ENCODE assay signal across 8 mouse cellular contexts in the genomic region with DNA sequence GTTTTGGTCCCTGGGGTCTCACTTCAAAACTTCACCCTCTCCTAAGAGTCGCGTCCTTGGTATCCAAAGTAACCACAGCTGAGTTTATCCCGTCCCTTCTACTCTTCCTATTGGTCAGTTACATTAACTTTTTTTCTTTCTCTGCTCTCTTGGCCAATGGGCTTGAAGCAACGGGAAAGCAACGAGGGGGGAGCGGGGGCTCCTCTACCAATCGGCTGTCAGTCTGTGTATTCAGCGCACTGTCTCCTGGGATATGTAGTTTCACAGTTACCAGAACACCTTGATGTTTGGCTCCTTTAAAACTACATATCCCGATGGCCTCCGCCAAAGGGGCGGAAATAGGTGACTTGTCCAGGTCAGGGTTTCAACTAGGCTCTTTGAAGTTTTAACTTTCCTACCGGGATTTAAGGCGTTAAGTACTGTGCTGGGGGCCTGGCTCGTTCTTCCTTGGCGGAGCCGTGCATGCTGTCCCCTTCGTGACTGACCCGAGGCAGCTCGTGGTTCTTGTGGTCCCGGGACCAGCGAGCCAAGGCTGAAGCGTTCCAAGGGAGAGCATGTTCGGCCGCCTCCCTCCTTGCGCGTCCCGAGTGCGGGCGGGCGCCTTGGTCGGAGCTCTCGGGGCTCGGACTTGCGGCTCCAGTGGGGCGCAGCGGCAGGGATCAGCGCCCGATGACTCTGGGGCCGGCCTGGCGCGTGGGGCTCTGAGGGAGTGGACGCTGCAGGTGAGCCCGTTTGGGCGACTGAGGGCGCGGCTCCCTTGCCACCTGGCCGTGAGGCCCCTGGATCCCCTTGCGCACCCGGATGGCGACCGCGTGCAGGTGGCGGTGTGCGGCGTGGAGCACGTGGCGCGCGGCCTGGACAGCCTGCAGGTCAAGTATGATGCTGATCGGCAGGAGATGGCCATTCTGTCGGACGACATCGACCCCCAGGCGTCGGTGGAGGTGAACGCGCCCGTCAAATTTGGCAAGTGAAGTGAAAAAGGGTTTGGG. TPM values are rescaled to one million over a fixed set of nuclear protein-coding genes. Genes with fewer than 3 reads are reported as not detected.
DNase-seq lines count a peak whose midpoint lies in the region; ATAC-seq and TF ChIP-seq lines count a peak whose summit lies in the region.

A gene (minus strand): TSS at position 64 of the 989 bp plus-strand sequence.
A gene (plus strand): TSS at position 345 of the 989 bp plus-strand sequence.

- no peak for TF ChIP-seq POLR2A in olfactory bulb, adult 2 months (IDR thresholded peaks at IDR 0.05; ENCODE audit: insufficient read depth, low read depth, low read length)
- no peak for TF ChIP-seq POLR2A in thymus, adult 2 months (IDR thresholded peaks at IDR 0.05; ENCODE audit: control insufficient read depth, extremely low read depth, insufficient read depth, low read length, poor library complexity)

- H3K9me3 ChIP-seq in G1E (replicated peaks): no peaks in the 10 kb centered on the region
- no peaks in the 10 kb centered on the region for H3K9me3 ChIP-seq in forebrain, embryonic 16.5 days (ENCODE audit: control insufficient read depth, low read length)
- no peaks in the 10 kb centered on the region for H3K9me3 ChIP-seq in lung, embryonic 14.5 days (ENCODE audit: low read depth, low read length)

- H3K4me3 ChIP-seq in G1E (ENCODE audit: low read depth, low read length): peak within 1 kb of the TSS; percentile 98
- peak within 1 kb of the TSS; percentile 93 for H3K4me3 ChIP-seq in forebrain, embryonic 16.5 days (replicated peaks; ENCODE audit: low read length)
- peak within 1 kb of the TSS; percentile 84 for H3K4me3 ChIP-seq in layer of hippocampus, adult 2 months
- peak within 1 kb of the TSS; percentile 78 for H3K4me3 ChIP-seq in lung, embryonic 14.5 days (ENCODE audit: low read depth, low read length)
- peak within 1 kb of the TSS; percentile 87 for H3K4me3 ChIP-seq in olfactory bulb, adult 2 months (ENCODE audit: insufficient read depth, low read depth, low read length)
- H3K4me3 ChIP-seq in thymus, adult 2 months (ENCODE audit: control insufficient read depth, insufficient read depth, low read length): peak within 1 kb of the TSS; percentile 86

- peak within 1 kb of the TSS; percentile 100 for H3K4me2 ChIP-seq in forebrain, embryonic 16.5 days (ENCODE audit: low read length)
- H3K4me2 ChIP-seq in lung, embryonic 14.5 days: peak within 1 kb of the TSS; percentile 97

- ATAC-seq in G1E (ENCODE audit: extremely low read depth, insufficient number of reproducible peaks, low FRiP score, poor library complexity, severe bottlenecking): peak; percentile 99
- peak; percentile 100 for ATAC-seq in forebrain, embryonic 16.5 days
- peak; percentile 100 for ATAC-seq in lung, embryonic 14.5 days (ENCODE audit: insufficient read depth)

- TF ChIP-seq CTCF in G1E (IDR thresholded peaks at IDR 0.05; ENCODE audit: low read depth, low read length): no peak
- TF ChIP-seq CTCF in layer of hippocampus, adult 2 months (conservative IDR thresholded peaks at IDR 0.05): peak; percentile 33; the same call in 1 of the 2 replicates
- no peak for TF ChIP-seq CTCF in lung, embryonic 14.5 days (IDR thresholded peaks at IDR 0.05; ENCODE audit: low read depth)
- TF ChIP-seq CTCF in olfactory bulb, adult 2 months (IDR thresholded peaks at IDR 0.05; ENCODE audit: insufficient read depth, low read depth, low read length): no peak
- TF ChIP-seq CTCF in thymus, adult 2 months (IDR thresholded peaks at IDR 0.05; ENCODE audit: borderline replicate concordance, control insufficient read depth, extremely low read depth, insufficient read depth, low read length, poor library complexity): no peak

- H3K36me3 ChIP-seq in G1E (replicated peaks): peaks cover 10% of the 10 kb centered on the region
- no peaks in the 10 kb centered on the region for H3K36me3 ChIP-seq in forebrain, embryonic 16.5 days (ENCODE audit: control insufficient read depth, insufficient read depth)
- H3K36me3 ChIP-seq in lung, embryonic 14.5 days (ENCODE audit: insufficient read depth): no peaks in the 10 kb centered on the region
- H3K36me3 ChIP-seq in thymus, adult 2 months (ENCODE audit: control insufficient read depth, insufficient read depth, low read length): no peaks in the 10 kb centered on the region

- intact Hi-C loops in heart, postnatal 36 days (cut with DNase I): loop anchor here (10.0 kb wide), 1 partner anchor 540 kb away; a partner anchor contains a TSS

- WGBS in forebrain, embryonic 16.5 days: under 1% methylated on average over 67 of the region's 68 CpGs
- under 1% methylated on average over 64 of the region's 68 CpGs for WGBS in lung, embryonic 14.5 days
- under 1% methylated on average over 68 of the region's 68 CpGs for WGBS in olfactory bulb, adult 2 months
- WGBS in thymus, adult 2 months: under 1% methylated on average over 68 of the region's 68 CpGs

- peak within 1 kb of the TSS; percentile 75 for H3K9ac ChIP-seq in forebrain, embryonic 16.5 days (replicated peaks; ENCODE audit: low read depth, low read length)
- H3K9ac ChIP-seq in lung, embryonic 14.5 days: peak within 1 kb of the TSS; percentile 77

- H3K27me3 ChIP-seq in G1E (ENCODE audit: insufficient read depth, low read length): 0 out of 2 replicates have a peak, but pooled peaks cover 4% of the 10 kb centered on the region
- H3K27me3 ChIP-seq in forebrain, embryonic 16.5 days (replicated peaks; ENCODE audit: control insufficient read depth, insufficient read depth, low read length): no peaks in the 10 kb centered on the region
- H3K27me3 ChIP-seq in lung, embryonic 14.5 days (ENCODE audit: insufficient read depth, low read length): no peaks in the 10 kb centered on the region
- H3K27me3 ChIP-seq in thymus, adult 2 months (ENCODE audit: control insufficient read depth, insufficient read depth, low read length): no peaks in the 10 kb centered on the region

- no peak within 1 kb of the TSS for H3K27ac ChIP-seq in forebrain, embryonic 16.5 days (ENCODE audit: low read length)
- peak within 1 kb of the TSS; percentile 54 for H3K27ac ChIP-seq in layer of hippocampus, adult 2 months
- peak within 1 kb of the TSS; percentile 46; the same call in 1 of the 2 replicates for H3K27ac ChIP-seq in lung, embryonic 14.5 days (ENCODE audit: low read depth)
- no peak within 1 kb of the TSS for H3K27ac ChIP-seq in olfactory bulb, adult 2 months (ENCODE audit: insufficient read depth, low read depth, low read length)
- no peak within 1 kb of the TSS for H3K27ac ChIP-seq in thymus, adult 2 months (ENCODE audit: control insufficient read depth, insufficient read depth, low read length)

- peaks cover 34% of the 10 kb centered on the region for H3K4me1 ChIP-seq in G1E (ENCODE audit: insufficient read depth, low read depth, low read length)
- H3K4me1 ChIP-seq in forebrain, embryonic 16.5 days (replicated peaks; ENCODE audit: control insufficient read depth, insufficient read depth, low read length): peaks cover 15% of the 10 kb centered on the region
- 0 out of 2 replicates have a peak, but pooled peaks cover 5% of the 10 kb centered on the region for H3K4me1 ChIP-seq in lung, embryonic 14.5 days (ENCODE audit: insufficient read depth)
- H3K4me1 ChIP-seq in olfactory bulb, adult 2 months (ENCODE audit: control insufficient read depth, insufficient read depth, low read length): 0 out of 2 replicates have a peak, but pooled peaks cover 3% of the 10 kb centered on the region
- peaks cover 3% of the 10 kb centered on the region for H3K4me1 ChIP-seq in thymus, adult 2 months (replicated peaks; ENCODE audit: control insufficient read depth, insufficient read depth, low read length)

- DNase-seq in G1E (ENCODE audit: low spot score): peak; percentile 88
- peak; percentile 90 to 99 for DNase-seq in cerebellum, adult 18-20 months
- peak; percentile 80 to 86 for DNase-seq in heart, postnatal 36 days
- DNase-seq in layer of hippocampus, adult 2 months (ENCODE audit: low spot score in 2 of 2): peak; percentile 89 to 97
- peak; percentile 97 for DNase-seq in lung, embryonic 14.5 days
- peak; percentile 93 for DNase-seq in thymus, adult 2 months

RNA-seq across cellular contexts. Expression of the first gene that starts in this region (rescaled TPM):
- total RNA-seq in G1E (2014; fragmentation: Nextera tagmentation): not detected in 2 replicates
- total RNA-seq in G1E (2017): 0.22 TPM in 1 of 2 replicates, not detected in the other
- not detected in 2 replicates for polyA plus RNA-seq in G1E (2012)
- 0.23 and 0.36 TPM in 2 replicates for polyA plus RNA-seq in forebrain, embryonic 16.5 days (2015; fragmentation: Nextera tagmentation; extraction: Ambion mirVana)
- total RNA-seq in heart, postnatal 36 days (2021): 1 to 10 TPM; 2.1 to 3.4 TPM
- under 1 TPM; 0.20 to 0.28 TPM for total RNA-seq in layer of hippocampus, adult 2 months (2021)
- 0.09 and 0.18 TPM in 2 replicates for polyA plus RNA-seq in lung, embryonic 14.5 days (2014; fragmentation: Nextera tagmentation; extraction: Ambion mirVana)
- not detected in 2 replicates for polyA plus RNA-seq in olfactory bulb, adult 2 months (2012; ENCODE audit: insufficient read depth, insufficient read length, low replicate concordance, missing spikeins)
- 0.05 TPM in 1 of 2 replicates, not detected in the other for polyA plus RNA-seq in thymus, adult 2 months (2012; rRNA removed)

RNA-seq across cellular contexts. Expression of the second gene that starts in this region (rescaled TPM):
- total RNA-seq in G1E (2014; fragmentation: Nextera tagmentation) (11.1 and 14.2 TPM in 2 replicates), G1E (2017) (8.1 and 9.5 TPM in 2 replicates)
- 2.3 and 2.8 TPM in 2 replicates for polyA plus RNA-seq in G1E (2012)
- 9.0 and 12.5 TPM in 2 replicates for polyA plus RNA-seq in forebrain, embryonic 16.5 days (2015; fragmentation: Nextera tagmentation; extraction: Ambion mirVana)
- 10 to 100 TPM; 18.9 to 19.0 TPM for total RNA-seq in heart, postnatal 36 days (2021)
- 10 to 100 TPM; 12.1 to 13.2 TPM for total RNA-seq in layer of hippocampus, adult 2 months (2021)
- polyA plus RNA-seq in lung, embryonic 14.5 days (2014; fragmentation: Nextera tagmentation; extraction: Ambion mirVana): 5.7 and 5.9 TPM in 2 replicates
- not detected in 2 replicates for polyA plus RNA-seq in olfactory bulb, adult 2 months (2012; ENCODE audit: insufficient read depth, insufficient read length, low replicate concordance, missing spikeins)
- polyA plus RNA-seq in thymus, adult 2 months (2012; rRNA removed): 1.7 and 1.8 TPM in 2 replicates

Comparison
In these comparisons a context has a peak if more than half of its experiments do, and no peak if none do; other contexts are left out.
1. H3K27ac ChIP-seq: peak in layer of hippocampus, adult 2 months (single experiment) and lung, embryonic 14.5 days (single experiment); none in forebrain, embryonic 16.5 days (single experiment), olfactory bulb, adult 2 months (single experiment) and thymus, adult 2 months (single experiment).
2. Peak in every context shown above with its lines, with median percentiles within 50 percentile points of each other: ATAC-seq, DNase-seq and H3K4me3 ChIP-seq.